In genomic region chr9:67160785-67161455, GRCm38 (mm10) we compare ENCODE assay signal across 25 mouse cellular contexts.
DNase-seq lines count a peak whose midpoint lies in the region; ATAC-seq and TF ChIP-seq lines count a peak whose summit lies in the region.
"Had no signal": no experiment of that assay in that cellular context is flagged by ENCODE, and none has a peak within 500 bp of the region (broad histone marks: within the 10 kb centered on the region; RNA-seq: fewer than 3 reads in every experiment).

No protein-coding gene starts in this region.

- H3K79me2 ChIP-seq in heart, adult 2 months (replicated peaks; ENCODE audit: control insufficient read depth, insufficient read depth, low read length) = no peaks in the 10 kb centered on the region

- H3K4me2 ChIP-seq in heart, embryonic 14.5 days (ENCODE audit: low read length) = peak overlapping the region; percentile 21; the same call in 1 of the 2 replicates
- H3K4me2 ChIP-seq: embryonic facial prominence, embryonic 12.5 days; forebrain, embryonic 13.5 days; kidney, embryonic 15.5 days; liver, embryonic 12.5 days; lung, embryonic 14.5 days had no signal

- no peaks in the 10 kb centered on the region for H3K27me3 ChIP-seq in heart, adult 2 months (ENCODE audit: control insufficient read depth, insufficient read depth, low read length)
- no peaks in the 10 kb centered on the region for H3K27me3 ChIP-seq in heart, embryonic 14.5 days (ENCODE audit: control insufficient read depth, insufficient read depth, low read length)
- H3K27me3 ChIP-seq: embryonic facial prominence, embryonic 12.5 days; forebrain, embryonic 13.5 days; kidney, embryonic 15.5 days; liver, embryonic 12.5 days had no signal

- peak; percentile 65 for ATAC-seq in heart, embryonic 14.5 days (ENCODE audit: insufficient number of reproducible peaks, insufficient read depth, low FRiP score, low read depth)
- ATAC-seq: activated CD4-positive, CD25-positive, alpha-beta regulatory T cell, adult 4 months; CD4-positive, CD25-positive, alpha-beta regulatory T cell, adult 4 months; forebrain, embryonic 13.5 days; hindbrain, postnatal 0 days; intestine, postnatal 0 days; liver, embryonic 12.5 days had no signal

- no peak for TF ChIP-seq POLR2A in heart, adult 2 months (IDR thresholded peaks at IDR 0.05; ENCODE audit: insufficient read depth, low read depth, low read length)

- H3K4me3 ChIP-seq in heart, adult 2 months = no peak overlapping the region
- H3K4me3 ChIP-seq in heart, embryonic 14.5 days (ENCODE audit: control insufficient read depth in 1 of 2, insufficient read depth in 1 of 2, low read depth in 1 of 2, low read length in 2 of 2) = no peak overlapping the region
- H3K4me3 ChIP-seq: embryonic facial prominence, embryonic 12.5 days; erythroblast, embryonic 14.5 days; forebrain, embryonic 13.5 days; kidney, embryonic 15.5 days; limb, embryonic 10.5 days; liver, embryonic 12.5 days had no signal

- peaks cover 10% of the 10 kb centered on the region for H3K4me1 ChIP-seq in heart, adult 2 months (ENCODE audit: control insufficient read depth, insufficient read depth, low read length)
- H3K4me1 ChIP-seq in heart, embryonic 14.5 days (ENCODE audit: control insufficient read depth in 2 of 2, insufficient read depth in 2 of 2, low read length in 2 of 2) = peaks cover 27 to 32% of the 10 kb centered on the region in 2 experiments
- H3K4me1 ChIP-seq: forebrain, embryonic 13.5 days; limb, embryonic 10.5 days had no signal

- no peak overlapping the region for H3K9ac ChIP-seq in heart, adult 2 months (ENCODE audit: low read depth, low read length)
- H3K9ac ChIP-seq in heart, embryonic 14.5 days (ENCODE audit: low read length) = no peak overlapping the region
- H3K9ac ChIP-seq: embryonic facial prominence, embryonic 12.5 days; forebrain, embryonic 13.5 days; kidney, embryonic 15.5 days; liver, embryonic 12.5 days; lung, embryonic 14.5 days had no signal

- no peaks in the 10 kb centered on the region for H3K36me3 ChIP-seq in heart, adult 2 months (ENCODE audit: control insufficient read depth, insufficient read depth, low read length)
- H3K36me3 ChIP-seq in heart, embryonic 14.5 days (ENCODE audit: control insufficient read depth, insufficient read depth, low read length) = no peaks in the 10 kb centered on the region
- H3K36me3 ChIP-seq: embryonic facial prominence, embryonic 12.5 days; G1E; kidney, embryonic 15.5 days; limb, embryonic 10.5 days; liver, embryonic 12.5 days had no signal

- WGBS in heart, adult 2 months = 38% methylated on average over 3 of the region's 3 CpGs
- 28% methylated on average over 3 of the region's 3 CpGs for WGBS in heart, embryonic 14.5 days

- H3K9me3 ChIP-seq in heart, embryonic 14.5 days (ENCODE audit: control insufficient read depth, low read length) = no peaks in the 10 kb centered on the region
- H3K9me3 ChIP-seq: embryonic facial prominence, embryonic 12.5 days; forebrain, embryonic 13.5 days; G1E; kidney, embryonic 15.5 days; limb, embryonic 10.5 days; liver, embryonic 12.5 days had no signal

- peak; percentile 82; the same call in 1 of the 2 replicates for TF ChIP-seq EP300 in heart, adult 2 months (IDR thresholded peaks at IDR 0.05; ENCODE audit: insufficient read depth, low read depth, low read length)

- H3K27ac ChIP-seq in heart, adult 2 months = peak overlapping the region; percentile 84
- H3K27ac ChIP-seq in heart, embryonic 14.5 days (replicated peaks in 1 of 2; ENCODE audit: control insufficient read depth in 1 of 2, insufficient read depth in 1 of 2, low read depth in 2 of 2, low read length in 2 of 2) = peak overlapping the region; percentile 94 to 95
- H3K27ac ChIP-seq: embryonic facial prominence, embryonic 12.5 days; forebrain, embryonic 13.5 days; hindbrain, postnatal 0 days; kidney, embryonic 15.5 days; limb, embryonic 10.5 days; liver, embryonic 12.5 days had no signal

- DNase-seq in gastrocnemius, adult 18-20 months (ENCODE audit: low spot score) = peak; percentile 60
- DNase-seq in gastrocnemius, postnatal 10 days = no peak
- DNase-seq in heart, adult 2 months = peak; percentile 34 to 70
- DNase-seq in heart, postnatal 36 days = peak; percentile 13 to 42
- DNase-seq in adrenal gland, adult 2 months = no peak
- no peak for DNase-seq in urinary bladder, adult 2 months (ENCODE audit: low spot score)
- no peak for DNase-seq in urinary bladder, adult 18-20 months (ENCODE audit: low spot score in 2 of 2)
- DNase-seq: adrenal gland, postnatal 14 days; cerebellum, adult 9-11 months; kidney, postnatal 4 days; lung, embryonic 14.5 days; lung, postnatal 4 days; thymus, postnatal 25 days had no signal

- intact Hi-C loops in heart, adult 2 months (cut with DNase I) = no loop called here
- intact Hi-C loops in heart, postnatal 36 days (cut with DNase I) = no loop called here

- TF ChIP-seq CTCF in heart, adult 2 months (IDR thresholded peaks at IDR 0.05) = no peak

Comparison
In these comparisons a context has a peak if more than half of its experiments do, and no peak if none do; other contexts are left out.
1. DNase-seq: peak in gastrocnemius, adult 18-20 months (single experiment), heart, adult 2 months (2 of 2) and heart, postnatal 36 days (2 of 2); none in gastrocnemius, postnatal 10 days (single experiment), adrenal gland, adult 2 months (single experiment), urinary bladder, adult 2 months (single experiment) and urinary bladder, adult 18-20 months (0 of 2).